Mouse (Mus musculus) forebrain, embryonic 15.5 days (tissue): ENCODE results near the gene Artn. TPM values are rescaled to one million over a fixed set of nuclear protein-coding genes. Genes with fewer than 3 reads are reported as not detected.

Source experiments
- ATAC-seq: fragments of 200-750 bp; cut with Nextera tagmentation; replicated peaks from 2 replicates; pipeline ENCODE4 v1.8.0; 2017; ENCODE audit warnings: mild to moderate bottlenecking, moderate TSS enrichment, moderate library complexity
- H3K27ac ChIP-seq: fragments of 300-500 bp; sonication (generic); replicated peaks from 2 replicates; pipeline ENCODE4 v1.5.1; 2015; ENCODE audit warnings: mild to moderate bottlenecking, inconsistent platforms
- H3K27me3 ChIP-seq: fragments of 300-500 bp; sonication (generic); 2 replicates; pipeline ENCODE4 v1.6.1; 2015; ENCODE audit warnings: inconsistent platforms
- H3K36me3 ChIP-seq: fragments of 300-500 bp; sonication (generic); 2 replicates; pipeline ENCODE4 v1.6.1; 2015; ENCODE audit warnings: mild to moderate bottlenecking, inconsistent platforms
- H3K4me1 ChIP-seq: fragments of 300-500 bp; sonication (generic); 2 replicates; pipeline ENCODE4 v1.6.1; 2015; ENCODE audit warnings: inconsistent platforms
- H3K4me2 ChIP-seq: fragments of 300-500 bp; sonication (generic); replicated peaks from 2 replicates; pipeline ENCODE4 v1.6.1; 2015; ENCODE audit warnings: mild to moderate bottlenecking, inconsistent platforms
- H3K4me3 ChIP-seq: fragments of 300-500 bp; sonication (generic); 2 replicates; pipeline ENCODE4 v1.5.1; 2015; ENCODE audit warnings: mild to moderate bottlenecking, inconsistent platforms
- H3K9ac ChIP-seq: fragments of 300-500 bp; sonication (generic); replicated peaks from 2 replicates; pipeline ENCODE4 v1.6.1; 2015; ENCODE audit warnings: mild to moderate bottlenecking, inconsistent platforms
- H3K9me3 ChIP-seq: fragments of 300-500 bp; sonication (generic); 2 replicates; pipeline ENCODE4 v1.6.1; 2016; ENCODE audit warnings: inconsistent platforms
- WGBS: fragments of 180-500 bp; shearing (Covaris S2); methylation state at CpG from one replicate; pipeline ENCODE4 v1.1.7; 2015; ENCODE audit warnings: mixed read lengths; 5-methylcytosine and 5-hydroxymethylcytosine counted together
- polyA plus RNA-seq: library from polyadenylated mRNA; unstranded; fragments of >200 nt; fragmentation: Nextera tagmentation; extraction: Ambion mirVana; gene quantifications from 2 replicates; pipeline ENCODE4 v1.2.1, GENCODE M21; 2015

Gene Artn
- 0.10 and 0.28 TPM in 2 replicates for polyA plus RNA-seq

GRCm38 (mm10) chr4:117929391-117929881, at the start of gene Artn:
TSS of gene Artn (minus strand) at chr4:117929763.
- H3K27ac ChIP-seq = no peak within 1 kb of the TSS
- no peaks in the 10 kb centered on the region for H3K36me3 ChIP-seq
- H3K4me1 ChIP-seq = peaks cover 33% of the 10 kb centered on the region
- peak within 1 kb of the TSS; percentile 6; the same call in 1 of the 2 replicates for H3K9ac ChIP-seq
- peak within 1 kb of the TSS; percentile 48 for H3K4me2 ChIP-seq
- ATAC-seq = no peak
- H3K27me3 ChIP-seq = peaks cover 52% of the 10 kb centered on the region
- peak within 1 kb of the TSS; percentile 20 for H3K4me3 ChIP-seq
- WGBS = under 1% methylated on average over 33 of the region's 33 CpGs
- H3K9me3 ChIP-seq = no peaks in the 10 kb centered on the region

GRCm38 (mm10) chr4:117979181-117979580, 49.6 kb upstream of the Artn start:
- 93% methylated on average over 4 of the region's 4 CpGs for WGBS
- no peak overlapping the region for H3K27ac ChIP-seq

GRCm38 (mm10) chr4:117978282-117978681, 48.7 kb upstream of the Artn start:
- Histone ChIP-seq H3K9ac (no peak overlapping the region), H3K4me3 (no peak overlapping the region), H3K27ac (no peak overlapping the region), H3K27me3 (no peaks in the 10 kb centered on the region), H3K36me3 (no peaks in the 10 kb centered on the region), H3K9me3 (no peaks in the 10 kb centered on the region), H3K4me2 (no peak overlapping the region), H3K4me1 (peaks cover 7% of the 10 kb centered on the region)
- no peak for ATAC-seq
- 92% methylated on average over 9 of the region's 9 CpGs for WGBS

More at GRCm38 (mm10) chr4:117979181-117979580, 49.6 kb upstream of the Artn start:
- no peaks in the 10 kb centered on the region for H3K36me3 ChIP-seq
- no peak overlapping the region for H3K4me3 ChIP-seq
- ATAC-seq = no peak
- H3K9ac ChIP-seq = no peak overlapping the region
- H3K4me2 ChIP-seq = no peak overlapping the region
- H3K27me3 ChIP-seq = no peaks in the 10 kb centered on the region
- H3K4me1 ChIP-seq = peaks cover 7% of the 10 kb centered on the region
- no peaks in the 10 kb centered on the region for H3K9me3 ChIP-seq

DNA sequence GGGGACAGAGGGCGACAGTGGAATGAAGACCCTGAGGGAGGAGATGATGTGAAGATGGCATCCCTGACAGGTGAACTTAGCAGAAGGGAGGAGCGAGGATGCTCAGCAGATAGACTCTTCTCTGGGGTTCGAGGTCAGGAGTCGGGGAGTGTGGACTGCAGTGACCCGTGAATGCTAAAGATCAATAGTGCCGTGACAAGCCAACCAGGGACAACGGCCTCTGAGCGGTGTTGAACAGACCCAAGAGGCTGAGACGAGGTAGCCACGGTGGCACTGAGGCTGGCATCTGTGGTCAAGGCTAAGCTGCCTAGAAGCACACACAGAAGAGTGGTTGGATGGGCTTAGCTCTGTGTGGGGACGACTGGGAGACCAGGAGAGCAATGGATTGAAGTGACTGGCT, 48.3 kb upstream of the Artn start:
- no peaks in the 10 kb centered on the region for H3K27me3 ChIP-seq
- H3K4me2 ChIP-seq = no peak overlapping the region
- no peak for ATAC-seq
- 90% methylated on average over 11 of the region's 11 CpGs for WGBS
- no peaks in the 10 kb centered on the region for H3K9me3 ChIP-seq
- H3K36me3 ChIP-seq = no peaks in the 10 kb centered on the region
- H3K4me1 ChIP-seq = peaks cover 3% of the 10 kb centered on the region
- no peak overlapping the region for H3K4me3 ChIP-seq
- no peak overlapping the region for H3K27ac ChIP-seq
- H3K9ac ChIP-seq = no peak overlapping the region

DNA sequence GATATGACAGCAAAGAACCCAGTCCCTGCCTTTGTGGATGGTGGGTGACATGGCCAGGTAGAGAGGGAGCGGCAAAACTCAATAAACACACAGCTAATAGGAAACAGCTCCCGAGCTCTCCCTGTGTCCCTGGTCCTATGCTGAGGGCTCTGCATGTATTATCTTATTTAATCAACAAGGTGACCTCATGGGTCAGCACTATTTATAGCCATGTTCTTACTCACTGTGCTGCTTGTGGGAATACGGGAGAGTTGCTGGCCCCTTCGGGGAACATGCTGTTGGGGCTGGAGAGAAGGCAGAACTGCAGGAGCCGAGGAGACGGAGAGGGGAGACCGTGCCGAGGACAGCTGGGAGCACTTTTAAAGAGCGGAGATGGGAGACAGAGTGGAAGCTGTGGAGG, 47.8 kb upstream of the Artn start:
- no peak for ATAC-seq
- Histone ChIP-seq H3K9me3 (no peaks in the 10 kb centered on the region), H3K27me3 (no peaks in the 10 kb centered on the region), H3K36me3 (no peaks in the 10 kb centered on the region), H3K27ac (no peak overlapping the region), H3K4me3 (no peak overlapping the region), H3K4me1 (no peaks in the 10 kb centered on the region), H3K9ac (no peak overlapping the region), H3K4me2 (no peak overlapping the region)
- 87% methylated on average over 9 of the region's 9 CpGs for WGBS

DNA sequence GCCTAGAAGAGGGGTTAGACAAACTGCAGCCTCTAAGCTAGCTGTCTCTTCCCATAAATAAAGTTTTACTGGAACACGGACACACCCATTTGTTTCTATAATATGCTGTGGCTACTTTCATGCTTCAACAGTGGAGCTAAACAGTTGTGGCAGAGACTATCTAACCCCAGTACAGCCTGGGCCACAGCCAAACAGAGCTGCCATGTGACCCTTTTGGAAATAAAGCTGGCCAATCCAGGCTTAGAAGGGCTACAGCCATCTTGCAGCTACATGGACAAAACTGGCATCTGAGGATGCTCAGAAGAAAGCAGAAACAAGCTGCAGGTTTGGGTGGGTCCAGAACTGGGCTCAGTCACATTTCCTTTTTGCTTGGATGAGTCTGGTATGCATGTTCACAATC, 46.3 kb upstream of the Artn start:
- Histone ChIP-seq H3K4me3 (no peak overlapping the region), H3K9me3 (no peaks in the 10 kb centered on the region), H3K27ac (no peak overlapping the region), H3K36me3 (no peaks in the 10 kb centered on the region), H3K4me2 (no peak overlapping the region), H3K27me3 (no peaks in the 10 kb centered on the region), H3K4me1 (no peaks in the 10 kb centered on the region), H3K9ac (no peak overlapping the region)
- ATAC-seq = no peak
- 87% methylated on average over 1 of the region's 1 CpGs for WGBS

DNA sequence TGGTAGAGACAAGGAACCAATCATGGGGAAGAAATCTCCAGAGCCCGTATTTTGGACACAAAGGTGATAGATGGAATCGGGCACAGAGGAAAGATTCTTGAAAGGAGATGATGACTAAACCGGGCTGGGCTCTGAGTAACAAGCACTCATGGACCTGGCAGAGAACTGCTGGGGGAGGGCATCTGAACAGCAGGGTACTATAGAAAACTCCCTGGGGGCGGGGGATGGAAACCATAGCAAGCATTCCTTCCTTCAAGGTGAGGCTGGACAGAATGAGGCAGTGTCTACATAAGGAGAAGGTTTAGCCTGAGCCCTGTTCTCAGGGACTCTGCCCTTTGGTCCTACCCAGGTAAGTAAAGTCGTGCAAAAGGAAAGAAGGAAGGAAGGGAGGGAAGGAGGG, 45.2 kb upstream of the Artn start:
- ATAC-seq = no peak
- no peak overlapping the region for H3K4me3 ChIP-seq
- no peaks in the 10 kb centered on the region for H3K9me3 ChIP-seq
- no peak overlapping the region for H3K4me2 ChIP-seq
- H3K4me1 ChIP-seq = no peaks in the 10 kb centered on the region
- 60% methylated on average over 5 of the region's 5 CpGs for WGBS
- no peaks in the 10 kb centered on the region for H3K36me3 ChIP-seq
- H3K9ac ChIP-seq = no peak overlapping the region
- no peak overlapping the region for H3K27ac ChIP-seq
- no peaks in the 10 kb centered on the region for H3K27me3 ChIP-seq

DNA sequence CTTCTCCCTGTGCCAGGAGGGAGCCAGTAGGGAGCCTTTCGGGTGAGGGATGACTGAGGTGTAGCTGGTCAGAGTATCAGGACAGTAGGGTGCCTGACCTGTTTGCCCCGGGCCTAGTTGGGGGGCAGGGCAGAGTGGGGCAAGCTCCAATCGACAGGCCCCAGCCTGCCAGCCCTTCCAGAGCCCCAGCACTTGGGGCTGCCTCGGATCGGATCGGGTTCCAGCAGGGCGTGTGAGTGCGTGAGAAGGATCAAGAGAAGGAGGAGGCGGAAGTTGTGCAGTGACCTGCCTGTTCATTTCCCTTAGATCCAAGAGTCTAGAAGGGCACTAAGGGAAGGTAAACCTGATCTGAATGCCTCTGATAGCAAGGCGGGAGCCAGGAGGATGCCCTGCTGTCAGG, 43.4 kb upstream of the Artn start:
- no peak overlapping the region for H3K4me2 ChIP-seq
- ATAC-seq = no peak
- no peaks in the 10 kb centered on the region for H3K4me1 ChIP-seq
- no peaks in the 10 kb centered on the region for H3K27me3 ChIP-seq
- no peaks in the 10 kb centered on the region for H3K36me3 ChIP-seq
- 58% methylated on average over 10 of the region's 10 CpGs for WGBS
- no peak overlapping the region for H3K27ac ChIP-seq
- no peak overlapping the region for H3K4me3 ChIP-seq
- H3K9me3 ChIP-seq = no peaks in the 10 kb centered on the region
- H3K9ac ChIP-seq = no peak overlapping the region

- Histone ChIP-seq H3K27me3 (no peaks in the 10 kb centered on the region), H3K4me1 (no peaks in the 10 kb centered on the region), H3K36me3 (no peaks in the 10 kb centered on the region), H3K27ac (no peak overlapping the region), H3K9ac (no peak overlapping the region), H3K4me3 (no peak overlapping the region), H3K9me3 (no peaks in the 10 kb centered on the region), H3K4me2 (no peak overlapping the region)
- 84% methylated on average over 14 of the region's 14 CpGs for WGBS
- no peak for ATAC-seq
Measured at GRCm38 (mm10) chr4:117964346-117965025, 34.9 kb upstream of the Artn start.

DNA sequence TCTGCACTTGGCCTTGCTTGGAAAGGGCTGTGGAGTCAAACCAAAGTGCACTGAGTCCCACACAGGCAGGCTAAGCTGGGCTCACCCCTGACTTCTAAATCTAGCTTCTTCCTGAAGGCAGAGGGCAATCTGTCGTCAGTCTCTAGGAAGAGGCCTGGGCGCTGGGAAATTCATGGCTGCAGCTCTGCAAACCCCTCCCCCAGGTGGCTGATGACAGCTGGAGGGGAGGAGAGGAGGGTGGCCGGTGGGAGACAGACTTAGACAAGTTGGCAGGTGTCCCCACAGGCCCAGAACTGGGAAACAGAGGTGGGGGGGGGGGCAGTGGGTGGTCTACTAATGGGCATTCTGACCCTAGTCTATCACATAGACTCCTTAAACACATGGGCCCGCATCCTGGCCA, 27.9 kb upstream of the Artn start:
- Histone ChIP-seq H3K27ac (0 out of 2 replicates have a peak overlapping the region, but pooled peaks have one; percentile 44), H3K9me3 (no peaks in the 10 kb centered on the region), H3K4me3 (no peak overlapping the region), H3K4me1 (peaks cover 7% of the 10 kb centered on the region; the same call in 1 of the 2 replicates), H3K4me2 (no peak overlapping the region), H3K9ac (no peak overlapping the region), H3K36me3 (no peaks in the 10 kb centered on the region), H3K27me3 (no peaks in the 10 kb centered on the region)
- 40% methylated on average over 4 of the region's 4 CpGs for WGBS
- no peak for ATAC-seq

DNA sequence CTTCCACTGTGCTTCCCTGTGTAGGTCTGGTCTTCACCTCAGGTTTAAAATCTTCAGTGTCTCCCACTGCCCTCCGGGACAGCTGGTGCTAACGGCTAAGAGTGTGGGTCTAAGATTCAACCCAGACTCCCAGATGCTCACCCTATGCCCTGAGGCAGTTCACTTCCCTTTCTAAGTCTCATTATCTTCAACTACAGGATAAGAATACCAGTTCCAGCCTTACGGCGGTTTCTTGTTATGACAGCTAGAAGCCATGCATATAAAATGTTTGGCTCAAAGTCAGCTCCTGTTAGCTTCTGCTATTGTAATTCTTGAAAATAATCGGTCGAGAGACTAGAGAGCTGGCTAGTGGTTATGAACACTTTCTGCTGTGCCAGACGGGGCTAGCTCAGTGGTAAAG, 17.9 kb upstream of the Artn start:
- Histone ChIP-seq H3K4me3 (no peak overlapping the region), H3K9ac (no peak overlapping the region), H3K9me3 (no peaks in the 10 kb centered on the region), H3K27me3 (no peaks in the 10 kb centered on the region), H3K4me2 (no peak overlapping the region), H3K27ac (peak overlapping the region; percentile 52; the same call in 1 of the 2 replicates), H3K36me3 (no peaks in the 10 kb centered on the region), H3K4me1 (peaks cover 13% of the 10 kb centered on the region)
- ATAC-seq = no peak
- 63% methylated on average over 7 of the region's 7 CpGs for WGBS

- H3K4me2 ChIP-seq = no peak overlapping the region
- H3K36me3 ChIP-seq = no peaks in the 10 kb centered on the region
- no peak overlapping the region for H3K9ac ChIP-seq
- 87% methylated on average over 11 of the region's 11 CpGs for WGBS
- no peaks in the 10 kb centered on the region for H3K9me3 ChIP-seq
- H3K27ac ChIP-seq = peak overlapping the region; percentile 52; the same call in 1 of the 2 replicates
- H3K27me3 ChIP-seq = no peaks in the 10 kb centered on the region
- no peak for ATAC-seq
- H3K4me3 ChIP-seq = no peak overlapping the region
- H3K4me1 ChIP-seq = peaks cover 13% of the 10 kb centered on the region
Measured at GRCm38 (mm10) chr4:117946639-117947305, 17.2 kb upstream of the Artn start.
